Mouse (Mus musculus): ENCODE measurements at regions not wholly inside any gene's neighbourhood (a gene's known extent, or its start where the extent isn't known, plus 50 kb on each side); places are given as distances from the start of the nearest gene placed in this dataset.

DNA sequence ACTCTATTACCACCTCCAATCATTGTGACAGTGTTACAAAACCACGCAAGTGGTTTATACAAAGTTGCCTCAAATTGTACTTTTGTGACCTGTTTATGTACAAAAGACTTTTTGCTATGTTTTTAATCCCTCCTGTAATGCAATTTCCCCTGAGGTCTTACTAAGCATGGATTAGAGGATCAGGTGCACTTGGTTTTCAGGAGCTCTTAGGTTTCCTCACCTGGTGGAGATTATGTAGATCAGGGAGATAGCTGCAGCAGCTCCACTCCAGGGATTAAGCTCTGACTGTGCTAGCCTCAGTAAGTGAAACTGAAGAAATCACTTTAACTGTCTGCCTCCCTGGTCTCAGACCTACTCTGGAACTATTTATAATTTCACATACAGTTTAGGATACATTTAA lies 123.8 kb upstream of the Elmo1 start:
- no peak overlapping the region for H3K4me2 ChIP-seq
- no peaks in the 10 kb centered on the region for H3K4me1 ChIP-seq
- no peak for ATAC-seq (replicated peaks)
- H3K4me3 ChIP-seq = no peak overlapping the region
- H3K27ac ChIP-seq = no peak overlapping the region
- WGBS = 97% methylated on average over 1 of the region's 1 CpGs
- H3K9ac ChIP-seq = no peak overlapping the region
- no peaks in the 10 kb centered on the region for H3K36me3 ChIP-seq (replicated peaks)
- no peaks in the 10 kb centered on the region for H3K9me3 ChIP-seq
- H3K27me3 ChIP-seq (replicated peaks) = no peaks in the 10 kb centered on the region

DNA sequence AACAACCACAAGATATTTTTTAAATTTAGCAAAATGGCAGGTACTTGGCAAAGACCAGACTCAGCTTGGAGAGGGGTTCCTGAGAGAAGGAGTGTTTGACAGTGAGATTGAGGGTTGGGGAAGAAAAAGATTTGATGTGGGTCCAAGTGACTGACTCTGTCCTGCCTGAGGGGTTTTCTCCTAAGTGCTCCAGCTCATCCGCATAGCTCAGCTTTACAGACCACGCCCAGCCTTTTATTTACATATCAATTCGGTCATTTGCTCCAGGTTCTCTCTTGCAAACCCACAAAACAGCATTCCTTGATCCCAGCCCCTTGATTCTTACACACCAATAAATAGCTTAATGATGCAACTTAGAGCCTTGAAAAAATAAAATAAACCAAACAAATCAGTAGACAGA lies 127.4 kb upstream of the Elmo1 start:
- no peaks in the 10 kb centered on the region for H3K27me3 ChIP-seq (replicated peaks)
- H3K9ac ChIP-seq = no peak overlapping the region
- no peak overlapping the region for H3K27ac ChIP-seq
- no peak overlapping the region for H3K4me2 ChIP-seq
- H3K4me1 ChIP-seq = no peaks in the 10 kb centered on the region
- H3K4me3 ChIP-seq = no peak overlapping the region
- no peak for ATAC-seq (replicated peaks)
- H3K36me3 ChIP-seq (replicated peaks) = no peaks in the 10 kb centered on the region
- H3K9me3 ChIP-seq = no peaks in the 10 kb centered on the region
- WGBS = 49% methylated on average over 3 of the region's 3 CpGs

- Histone ChIP-seq H3K4me2 (no peak overlapping the region), H3K27me3 (replicated peaks) (no peaks in the 10 kb centered on the region), H3K36me3 (replicated peaks) (no peaks in the 10 kb centered on the region), H3K27ac (no peak overlapping the region), H3K4me3 (no peak overlapping the region), H3K4me1 (no peaks in the 10 kb centered on the region), H3K9ac (no peak overlapping the region), H3K9me3 (no peaks in the 10 kb centered on the region)
- no peak for ATAC-seq (replicated peaks)
- 95% methylated on average over 6 of the region's 6 CpGs for WGBS
These were observed 104.7 kb upstream of the Gpr141 start for GRCm38 (mm10) chr13:19928761-19929160.

GRCm38 (mm10) chr13:19927807-19928206 lies 103.8 kb upstream of the Gpr141 start:
- H3K4me1 ChIP-seq = no peaks in the 10 kb centered on the region
- H3K4me3 ChIP-seq = no peak overlapping the region
- WGBS = 88% methylated on average over 3 of the region's 3 CpGs
- no peak for ATAC-seq (replicated peaks)
- no peaks in the 10 kb centered on the region for H3K27me3 ChIP-seq (replicated peaks)
- no peak overlapping the region for H3K27ac ChIP-seq
- H3K4me2 ChIP-seq = no peak overlapping the region
- no peak overlapping the region for H3K9ac ChIP-seq
- H3K36me3 ChIP-seq (replicated peaks) = no peaks in the 10 kb centered on the region
- no peaks in the 10 kb centered on the region for H3K9me3 ChIP-seq

DNA sequence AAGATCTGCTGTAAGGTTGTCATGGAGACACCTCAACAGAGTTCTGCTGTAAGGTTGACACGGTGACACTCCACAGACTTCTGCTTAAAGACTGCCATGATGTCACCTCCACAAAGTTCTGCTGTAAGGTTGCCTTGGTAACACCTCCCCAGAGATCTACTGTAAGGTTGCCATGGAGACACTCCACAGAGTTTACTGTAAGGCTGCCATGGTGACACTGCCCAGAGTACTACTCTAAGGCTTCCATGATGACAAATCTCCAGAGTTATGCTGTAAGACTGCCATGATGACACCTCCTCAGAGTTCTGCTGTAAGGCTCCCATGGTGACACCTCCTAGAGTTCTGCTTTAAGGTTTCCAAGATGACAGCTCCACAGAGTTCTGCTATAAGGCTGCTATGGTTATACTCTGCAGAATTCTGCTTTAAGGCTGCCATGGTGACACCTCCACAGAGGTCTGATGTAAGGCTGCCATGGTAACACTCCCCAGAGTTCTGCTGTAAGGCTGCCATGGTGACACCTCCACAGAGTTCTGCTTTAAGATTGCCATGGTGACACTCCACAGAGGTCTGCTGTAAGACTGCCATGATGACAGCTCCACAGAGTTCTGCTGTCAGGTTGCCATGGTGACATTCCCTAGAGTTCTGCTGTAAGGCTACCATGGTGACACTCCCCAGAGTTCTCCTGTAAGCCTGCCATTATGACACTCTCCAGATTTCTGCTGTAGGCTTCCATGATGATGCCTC lies 97.2 kb upstream of the Gpr141 start:
- ATAC-seq (replicated peaks) = peak; percentile 80

GRCm38 (mm10) chr13:19911860-19912584 lies 88.0 kb upstream of the Gpr141 start:
- no peaks in the 10 kb centered on the region for H3K27me3 ChIP-seq (replicated peaks)
- ATAC-seq (replicated peaks) = peak; percentile 75; the same call in 1 of the 2 replicates
- no peaks in the 10 kb centered on the region for H3K9me3 ChIP-seq
- no peak overlapping the region for H3K4me2 ChIP-seq
- H3K36me3 ChIP-seq (replicated peaks) = no peaks in the 10 kb centered on the region
- no peak overlapping the region for H3K9ac ChIP-seq
- 34% methylated on average over 5 of the region's 5 CpGs for WGBS
- H3K4me3 ChIP-seq = no peak overlapping the region
- H3K4me1 ChIP-seq = no peaks in the 10 kb centered on the region; the same call in 1 of the 2 replicates
- H3K27ac ChIP-seq = peak overlapping the region; percentile 48; the same call in 1 of the 2 replicates

More for the DNA sequence above, 97.2 kb upstream of the Gpr141 start:
- no peak overlapping the region for H3K4me2 ChIP-seq
- no peaks in the 10 kb centered on the region for H3K4me1 ChIP-seq
- WGBS = 71% methylated on average over 1 of the region's 1 CpGs
- no peak overlapping the region for H3K27ac ChIP-seq
- H3K9ac ChIP-seq = no peak overlapping the region
- H3K9me3 ChIP-seq = no peaks in the 10 kb centered on the region
- no peaks in the 10 kb centered on the region for H3K27me3 ChIP-seq (replicated peaks)
- no peaks in the 10 kb centered on the region for H3K36me3 ChIP-seq (replicated peaks)
- no peak overlapping the region for H3K4me3 ChIP-seq

DNA sequence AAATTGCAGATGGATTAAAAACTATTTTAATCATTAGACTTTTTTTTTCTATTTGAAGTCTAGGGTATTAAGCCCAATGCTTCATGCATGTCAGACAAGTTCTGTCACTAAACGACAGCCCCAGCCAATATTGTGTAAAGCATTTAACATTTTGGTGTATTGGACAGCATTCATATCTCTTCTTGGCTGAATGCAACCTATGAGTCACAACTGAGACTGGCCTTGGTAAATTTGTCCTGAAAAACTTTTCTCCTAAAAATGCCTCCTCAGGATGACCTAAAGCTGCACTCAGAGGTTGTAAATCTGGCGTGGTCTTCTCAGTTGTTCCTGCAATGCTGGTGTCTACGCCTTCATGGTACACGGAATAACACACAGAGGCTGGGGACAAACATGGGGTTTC lies 78.7 kb upstream of the Gpr141 start:
- H3K4me2 ChIP-seq = no peak overlapping the region
- WGBS = 94% methylated on average over 4 of the region's 4 CpGs
- no peak overlapping the region for H3K4me3 ChIP-seq
- H3K27me3 ChIP-seq (replicated peaks) = no peaks in the 10 kb centered on the region
- H3K9ac ChIP-seq = no peak overlapping the region
- H3K4me1 ChIP-seq = no peaks in the 10 kb centered on the region
- no peak for ATAC-seq (replicated peaks)
- no peaks in the 10 kb centered on the region for H3K36me3 ChIP-seq (replicated peaks)
- no peaks in the 10 kb centered on the region for H3K9me3 ChIP-seq
- no peak overlapping the region for H3K27ac ChIP-seq

DNA sequence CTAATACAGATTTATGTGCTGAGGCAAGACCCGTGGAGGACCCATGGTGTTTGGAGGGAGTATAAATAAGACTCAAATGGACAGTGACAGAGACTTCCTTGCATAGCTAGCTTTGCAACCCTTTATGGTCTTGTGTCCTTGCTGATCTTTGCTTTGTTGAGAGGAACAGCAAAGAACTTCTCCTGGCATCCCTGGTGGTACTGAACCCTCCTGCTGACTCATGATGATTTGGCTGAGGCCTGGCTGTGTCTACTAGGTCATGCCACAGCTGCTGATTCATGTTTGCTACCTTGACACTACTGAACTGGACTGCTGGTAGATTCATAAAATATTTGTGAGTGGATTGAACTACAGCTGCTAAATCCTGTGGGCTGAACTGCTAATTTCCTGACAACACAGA lies 73.1 kb upstream of the Gpr141 start:
- no peaks in the 10 kb centered on the region for H3K27me3 ChIP-seq (replicated peaks)
- no peak overlapping the region for H3K9ac ChIP-seq
- no peak for ATAC-seq (replicated peaks)
- no peaks in the 10 kb centered on the region for H3K4me1 ChIP-seq
- no peak overlapping the region for H3K4me3 ChIP-seq
- WGBS = 88% methylated on average over 1 of the region's 1 CpGs
- H3K9me3 ChIP-seq = no peaks in the 10 kb centered on the region
- no peak overlapping the region for H3K4me2 ChIP-seq
- no peaks in the 10 kb centered on the region for H3K36me3 ChIP-seq (replicated peaks)
- no peak overlapping the region for H3K27ac ChIP-seq

DNA sequence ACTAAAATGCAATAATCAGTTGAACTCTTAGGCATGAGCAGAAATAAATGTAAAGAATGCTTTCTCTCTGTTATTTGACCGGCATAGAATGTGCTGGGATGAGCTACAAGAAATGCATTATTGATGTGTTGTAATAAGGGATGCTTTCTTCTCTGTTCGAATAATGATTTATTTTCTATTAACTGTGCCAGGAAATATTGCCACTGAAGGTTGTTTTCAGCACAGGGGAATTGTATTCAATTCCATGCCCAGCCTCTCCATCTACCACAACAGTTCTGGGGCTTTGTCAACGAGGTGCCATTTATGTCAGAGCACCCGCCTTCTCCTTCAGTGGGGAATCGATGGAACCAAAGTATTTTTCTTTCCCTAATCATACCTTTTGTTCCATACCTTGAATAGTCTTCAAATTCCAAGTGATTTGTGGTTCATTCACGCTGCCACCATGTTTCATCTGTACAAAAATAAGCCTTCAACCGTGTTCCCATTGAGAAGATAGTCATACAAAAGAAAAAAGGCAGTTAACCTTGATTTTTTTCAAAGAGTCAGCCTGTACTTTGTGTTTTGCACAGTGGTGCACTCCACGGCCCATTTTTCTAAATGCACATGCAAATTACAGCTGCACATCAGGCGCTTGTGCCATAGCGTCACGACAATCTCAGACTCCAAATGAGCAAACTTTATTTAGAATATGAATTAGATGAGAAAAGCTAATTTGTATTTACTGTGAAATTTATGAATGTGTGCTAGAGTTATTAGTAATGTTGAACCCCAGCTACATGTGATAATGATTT lies 65.1 kb upstream of the Gpr141 start:
- Histone ChIP-seq H3K4me3 (no peak overlapping the region), H3K4me2 (no peak overlapping the region), H3K4me1 (no peaks in the 10 kb centered on the region), H3K9ac (no peak overlapping the region), H3K36me3 (replicated peaks) (no peaks in the 10 kb centered on the region), H3K9me3 (no peaks in the 10 kb centered on the region), H3K27me3 (replicated peaks) (no peaks in the 10 kb centered on the region), H3K27ac (no peak overlapping the region)
- ATAC-seq (replicated peaks) = no peak; the same call in 1 of the 2 replicates
- whole genome bisulfite sequencing = 60% methylated on average over 11 of the region's 11 CpGs

DNA sequence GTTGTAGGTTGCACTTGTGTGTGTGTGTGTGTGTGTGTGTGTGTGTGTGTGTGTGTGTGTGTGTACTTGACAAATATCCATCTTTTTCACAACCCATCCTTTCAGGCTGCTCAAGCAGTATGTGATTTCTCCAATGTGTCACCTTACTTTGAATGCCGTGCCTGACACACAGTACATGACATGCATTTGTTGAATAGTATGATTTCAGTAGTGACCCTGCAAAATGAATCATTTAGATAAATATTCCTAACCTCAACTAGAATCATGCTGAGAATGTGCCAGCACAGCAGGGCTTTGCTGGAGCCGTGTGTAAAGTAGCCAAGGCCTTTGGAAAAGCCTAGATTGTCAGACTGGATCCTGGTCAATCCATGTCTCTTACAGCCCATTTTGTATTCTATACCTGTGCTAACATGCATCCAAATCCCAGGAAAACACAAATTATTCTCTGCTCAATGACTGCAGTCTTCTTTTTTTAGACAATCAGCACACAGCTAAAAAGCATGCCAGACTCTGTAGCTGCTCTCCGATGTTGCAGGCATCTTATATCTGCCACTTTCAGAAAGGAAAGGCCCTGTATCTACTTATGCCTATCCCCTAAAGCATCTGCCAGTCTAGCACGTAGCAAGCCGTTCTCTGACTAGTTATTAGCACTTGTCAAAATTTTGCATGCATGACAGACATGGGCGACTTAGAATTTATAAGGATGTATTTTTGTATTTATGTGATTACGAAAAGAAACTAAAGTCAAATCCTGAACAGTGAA lies 60.0 kb upstream of the Gpr141 start:
- no peaks in the 10 kb centered on the region for H3K27me3 ChIP-seq (replicated peaks)
- peak overlapping the region; percentile 25; the same call in 1 of the 2 replicates for H3K27ac ChIP-seq
- WGBS = 76% methylated on average over 7 of the region's 7 CpGs
- no peaks in the 10 kb centered on the region for H3K9me3 ChIP-seq
- no peaks in the 10 kb centered on the region for H3K36me3 ChIP-seq (replicated peaks)
- H3K4me3 ChIP-seq = no peak overlapping the region
- no peaks in the 10 kb centered on the region for H3K4me1 ChIP-seq
- H3K9ac ChIP-seq = no peak overlapping the region
- peak; percentile 52; the same call in 1 of the 2 replicates for ATAC-seq (replicated peaks)
- no peak overlapping the region for H3K4me2 ChIP-seq

GRCm38 (mm10) chr13:19882889-19883288 lies 58.8 kb upstream of the Gpr141 start:
- no peaks in the 10 kb centered on the region for H3K4me1 ChIP-seq
- H3K27me3 ChIP-seq (replicated peaks) = no peaks in the 10 kb centered on the region
- ATAC-seq (replicated peaks) = no peak
- H3K9me3 ChIP-seq = no peaks in the 10 kb centered on the region
- no peaks in the 10 kb centered on the region for H3K36me3 ChIP-seq (replicated peaks)
- 84% methylated on average over 4 of the region's 4 CpGs for WGBS
- H3K4me3 ChIP-seq = no peak overlapping the region
- H3K27ac ChIP-seq = no peak overlapping the region
- no peak overlapping the region for H3K4me2 ChIP-seq
- no peak overlapping the region for H3K9ac ChIP-seq

- H3K4me1 ChIP-seq = no peaks in the 10 kb centered on the region
- no peak overlapping the region for H3K4me2 ChIP-seq
- H3K9me3 ChIP-seq = no peaks in the 10 kb centered on the region
- WGBS = 91% methylated on average over 5 of the region's 5 CpGs
- H3K27me3 ChIP-seq (replicated peaks) = no peaks in the 10 kb centered on the region
- no peak overlapping the region for H3K9ac ChIP-seq
- H3K27ac ChIP-seq = no peak overlapping the region
- no peaks in the 10 kb centered on the region for H3K36me3 ChIP-seq (replicated peaks)
- ATAC-seq (replicated peaks) = no peak
- H3K4me3 ChIP-seq = no peak overlapping the region
These were observed 57.7 kb upstream of the Gpr141 start for GRCm38 (mm10) chr13:19881772-19882171.

Data from midbrain, embryonic 15.5 days (tissue).